Mouse (Mus musculus) layer of hippocampus, postnatal 25 days (tissue): ENCODE measurements around the gene Raly. TPM values are rescaled to one million over a fixed set of nuclear protein-coding genes. Genes with fewer than 3 reads are reported as not detected.

Experiments used
- DNase-seq, 2 experiments: peaks; one replicate each; pipeline ENCODE4 v3.0.0; 2022; ENCODE audit warnings: mixed read lengths in 2 of 2, low spot score in 1 of 2; ENCODE audit errors: extremely low spot score in 1 of 2
- total RNA-seq, 2 experiments: library from RNA; stranded (reverse); gene quantifications; 2 replicates each; pipeline ENCODE4 v1.2.3; 2021

Gene Raly
- total RNA-seq, result 10 to 100 TPM; 70.8 to 74.2 TPM

- DNase-seq, result peak; percentile 78 to 90
Observed at GRCm38 (mm10) chr2:154790656-154791483, at the start of gene Raly, which contains the start of gene a. Raly (plus strand) TSS chr2:154791096. a (plus strand) TSS chr2:154791402.

- DNase-seq, result no peak
Observed at GRCm38 (mm10) chr2:154742911-154743819, 47.7 kb upstream of the Raly start.

- DNase-seq, result no peak
Observed at GRCm38 (mm10) chr2:154743915-154744314, 47.0 kb upstream of the Raly start.

GRCm38 (mm10) chr2:154748383-154748782, 42.5 kb upstream of the Raly start:
- DNase-seq, result no peak

- DNase-seq, result peak in 1 of 2 experiments; percentile 10
Observed at GRCm38 (mm10) chr2:154749046-154750036, 41.6 kb upstream of the Raly start.

- DNase-seq, result no peak
Observed at GRCm38 (mm10) chr2:154751924-154752323, 39.0 kb upstream of the Raly start.

GRCm38 (mm10) chr2:154754068-154754560, 36.8 kb upstream of the Raly start:
- DNase-seq, result no peak

GRCm38 (mm10) chr2:154755791-154756190, 35.1 kb upstream of the Raly start:
- no peak for DNase-seq

GRCm38 (mm10) chr2:154757691-154758090, 33.2 kb upstream of the Raly start:
- DNase-seq, result no peak

GRCm38 (mm10) chr2:154758454-154758853, 32.4 kb upstream of the Raly start:
- no peak for DNase-seq

GRCm38 (mm10) chr2:154763226-154763625, 27.7 kb upstream of the Raly start:
- DNase-seq, result no peak

GRCm38 (mm10) chr2:154764828-154765497, 25.9 kb upstream of the Raly start:
- no peak for DNase-seq

- no peak for DNase-seq
Observed at GRCm38 (mm10) chr2:154765554-154766008, 25.3 kb upstream of the Raly start.

- no peak for DNase-seq
Observed at GRCm38 (mm10) chr2:154767051-154767450, 23.8 kb upstream of the Raly start.

GRCm38 (mm10) chr2:154769930-154770329, 21.0 kb upstream of the Raly start, which contains the start of gene Gm14214:
Gm14214 (minus strand) TSS chr2:154770030.
- no peak for DNase-seq

GRCm38 (mm10) chr2:154771604-154772003, 19.3 kb upstream of the Raly start:
- DNase-seq, result no peak

- no peak for DNase-seq
Observed at GRCm38 (mm10) chr2:154774032-154774431, 16.9 kb upstream of the Raly start.

- no peak for DNase-seq
Observed at GRCm38 (mm10) chr2:154776496-154776895, 14.4 kb upstream of the Raly start.

GRCm38 (mm10) chr2:154779648-154780047, 11.2 kb upstream of the Raly start:
- DNase-seq, result no peak
